Mouse (Mus musculus) heart, embryonic 10.5 days (tissue): ENCODE data around the gene Serinc2. TPM values are rescaled to one million over a fixed set of nuclear protein-coding genes. Genes with fewer than 3 reads are reported as not detected.

Source experiments
- DNase-seq: peaks from one replicate; pipeline ENCODE4 v3.0.0-alpha.2; 2017; ENCODE audit warnings: low spot score
- H3K27ac ChIP-seq: fragments of 300-500 bp; sonication (generic); 2 replicates; pipeline ENCODE4 v1.5.1; 2016; ENCODE audit warnings: mild to moderate bottlenecking
- H3K27me3 ChIP-seq: fragments of 300-500 bp; sonication (generic); 2 replicates; pipeline ENCODE4 v1.6.1; 2016; ENCODE audit warnings: mild to moderate bottlenecking; ENCODE audit not compliant: poor library complexity, insufficient read depth, severe bottlenecking
- H3K36me3 ChIP-seq: fragments of 300-500 bp; sonication (generic); 2 replicates; pipeline ENCODE4 v1.6.1; 2016; ENCODE audit warnings: mild to moderate bottlenecking, moderate library complexity
- H3K4me1 ChIP-seq: fragments of 300-500 bp; sonication (generic); 2 replicates; pipeline ENCODE4 v1.6.1; 2016; ENCODE audit warnings: mild to moderate bottlenecking
- H3K4me3 ChIP-seq: fragments of 300-500 bp; sonication (generic); 2 replicates; pipeline ENCODE4 v1.5.1; 2016; ENCODE audit warnings: mild to moderate bottlenecking, moderate library complexity
- H3K9me3 ChIP-seq: fragments of 300-500 bp; sonication (generic); 2 replicates; pipeline ENCODE4 v1.6.1; 2016; ENCODE audit warnings: mild to moderate bottlenecking, moderate library complexity
- WGBS: fragments of 180-500 bp; shearing (Covaris S2); methylation state at CpG from one replicate; pipeline ENCODE4 v1.1.7; 2016; 5-methylcytosine and 5-hydroxymethylcytosine counted together
- polyA plus RNA-seq: library from polyadenylated mRNA; unstranded; fragments of >200 nt; fragmentation: Nextera tagmentation; extraction: Ambion mirVana; gene quantifications from 2 replicates; pipeline ENCODE4 v1.2.1, GENCODE M21; 2016

Serinc2 gene
- polyA plus RNA-seq, 1 experiment from 2014 or later = 12.1 TPM

DNA sequence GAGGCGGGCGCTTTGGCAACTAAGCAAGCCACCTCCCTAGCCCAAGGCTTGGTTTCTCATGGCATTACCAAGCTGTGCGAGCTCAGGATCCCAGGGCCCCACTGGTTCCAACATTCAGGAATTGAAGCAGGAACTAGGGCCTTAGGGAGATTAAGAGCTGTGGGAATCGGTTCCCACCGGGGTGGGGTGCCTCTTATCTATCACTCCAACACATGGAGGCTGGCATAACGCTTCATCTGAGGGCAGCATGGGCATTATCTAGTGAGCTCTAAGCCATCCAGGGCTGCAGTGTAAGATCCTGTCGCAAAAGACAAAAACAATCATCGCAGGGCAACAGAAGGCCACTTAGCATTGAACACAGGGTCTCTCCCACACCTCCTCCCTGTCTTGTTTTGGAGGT lies 15.5 kb upstream of the Serinc2 start:
- Histone ChIP-seq H3K27me3 (peaks cover 3% of the 10 kb centered on the region), H3K4me1 (peaks cover 20% of the 10 kb centered on the region), H3K9me3 (no peaks in the 10 kb centered on the region), H3K4me3 (no peak overlapping the region), H3K36me3 (no peaks in the 10 kb centered on the region), H3K27ac (no peak overlapping the region)
- 73% methylated on average over 8 of the region's 8 CpGs for WGBS
- no peak for DNase-seq

DNA sequence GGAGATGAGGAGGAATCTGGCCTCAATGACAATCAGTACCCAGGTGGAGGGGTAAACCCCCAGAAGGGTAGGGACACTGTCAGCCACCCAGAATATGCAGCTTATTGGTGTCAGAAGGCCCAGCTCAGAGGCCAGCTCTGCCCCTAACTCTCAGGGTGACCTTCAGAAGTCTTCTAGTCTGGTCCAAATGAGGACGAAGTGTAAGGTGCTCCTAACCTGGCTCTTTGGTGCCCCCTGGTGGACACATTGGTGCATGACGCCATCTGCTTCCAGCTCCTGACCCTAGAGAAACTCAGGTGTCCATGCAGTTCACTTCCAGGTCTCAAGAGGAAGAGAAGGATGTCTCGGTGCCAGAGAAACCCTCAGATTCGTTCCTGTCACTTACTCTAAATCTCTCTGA lies 13.3 kb upstream of the Serinc2 start:
- no peaks in the 10 kb centered on the region for H3K36me3 ChIP-seq
- peak overlapping the region; percentile 70; the same call in 1 of the 2 replicates for H3K27ac ChIP-seq
- H3K9me3 ChIP-seq = no peaks in the 10 kb centered on the region
- H3K4me3 ChIP-seq = no peak overlapping the region
- peak; percentile 90 for DNase-seq
- WGBS = 5% methylated on average over 4 of the region's 4 CpGs
- H3K27me3 ChIP-seq = peaks cover 6% of the 10 kb centered on the region
- peaks cover 13% of the 10 kb centered on the region for H3K4me1 ChIP-seq

DNA sequence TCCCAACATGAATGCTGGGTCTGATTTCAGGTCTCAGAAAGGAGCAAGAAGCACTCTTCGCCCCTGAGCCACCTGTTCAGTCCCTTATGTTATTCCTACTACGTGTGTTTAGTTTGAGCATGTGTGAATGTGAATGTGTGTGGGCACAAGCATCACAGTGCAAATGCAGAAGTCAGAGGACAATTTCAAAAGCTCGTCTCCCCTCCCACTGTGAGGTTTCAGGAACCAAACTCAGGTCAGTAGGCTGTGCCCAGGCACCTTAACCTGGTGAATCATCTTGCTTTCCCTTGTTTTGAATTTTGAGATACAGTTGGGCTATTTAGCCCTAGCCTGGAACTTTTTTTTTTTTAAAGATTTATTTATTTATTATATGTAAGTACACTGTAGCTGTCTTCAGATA lies 10.8 kb upstream of the Serinc2 start:
- no peak for DNase-seq
- H3K36me3 ChIP-seq = no peaks in the 10 kb centered on the region
- H3K27ac ChIP-seq = no peak overlapping the region
- H3K27me3 ChIP-seq = peaks cover 21% of the 10 kb centered on the region
- H3K4me3 ChIP-seq = no peak overlapping the region
- 0 out of 2 replicates have a peak, but pooled peaks cover 2% of the 10 kb centered on the region for H3K4me1 ChIP-seq
- 61% methylated on average over 3 of the region's 3 CpGs for WGBS
- H3K9me3 ChIP-seq = no peaks in the 10 kb centered on the region

GRCm38 (mm10) chr4:130286531-130286930 lies 7.5 kb upstream of the Serinc2 start:
- Histone ChIP-seq H3K27ac (no peak overlapping the region), H3K4me1 (no peaks in the 10 kb centered on the region), H3K4me3 (no peak overlapping the region), H3K27me3 (peaks cover 48% of the 10 kb centered on the region), H3K9me3 (no peaks in the 10 kb centered on the region), H3K36me3 (no peaks in the 10 kb centered on the region)
- 42% methylated on average over 3 of the region's 3 CpGs for WGBS
- DNase-seq = no peak

DNA sequence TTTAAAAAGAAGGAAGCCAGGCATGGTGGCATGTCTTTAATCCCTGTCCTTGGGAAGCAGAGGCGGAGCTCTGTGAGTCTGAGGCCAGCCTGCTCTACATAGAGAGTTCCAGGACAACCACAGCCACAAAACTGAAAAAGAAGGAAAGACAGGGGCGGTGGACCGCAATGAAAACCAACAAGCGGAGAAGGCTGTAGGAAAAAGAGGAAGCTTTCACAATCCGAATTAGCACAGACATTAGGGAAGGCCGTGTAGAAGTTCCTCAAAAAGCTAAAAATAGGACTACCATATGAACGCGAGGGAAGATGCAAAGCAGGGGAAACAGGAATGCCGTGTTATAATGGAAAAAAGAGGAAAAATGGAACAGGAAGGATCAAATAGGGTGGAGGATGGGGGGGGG lies 4.8 kb upstream of the Serinc2 start:
- Histone ChIP-seq H3K4me3 (no peak overlapping the region), H3K4me1 (no peaks in the 10 kb centered on the region), H3K27ac (no peak overlapping the region), H3K36me3 (no peaks in the 10 kb centered on the region), H3K27me3 (peaks cover 66% of the 10 kb centered on the region), H3K9me3 (no peaks in the 10 kb centered on the region)
- DNase-seq = no peak
- WGBS = 71% methylated on average over 9 of the region's 9 CpGs

- H3K9me3 ChIP-seq = no peaks in the 10 kb centered on the region
- no peaks in the 10 kb centered on the region for H3K36me3 ChIP-seq
- H3K4me3 ChIP-seq = no peak overlapping the region
- no peaks in the 10 kb centered on the region for H3K4me1 ChIP-seq
- no peak overlapping the region for H3K27ac ChIP-seq
- H3K27me3 ChIP-seq = peaks cover 74% of the 10 kb centered on the region
- WGBS = 74% methylated on average over 5 of the region's 5 CpGs
- DNase-seq = no peak
Observed at GRCm38 (mm10) chr4:130282856-130283255, 3.9 kb upstream of the Serinc2 start.

DNA sequence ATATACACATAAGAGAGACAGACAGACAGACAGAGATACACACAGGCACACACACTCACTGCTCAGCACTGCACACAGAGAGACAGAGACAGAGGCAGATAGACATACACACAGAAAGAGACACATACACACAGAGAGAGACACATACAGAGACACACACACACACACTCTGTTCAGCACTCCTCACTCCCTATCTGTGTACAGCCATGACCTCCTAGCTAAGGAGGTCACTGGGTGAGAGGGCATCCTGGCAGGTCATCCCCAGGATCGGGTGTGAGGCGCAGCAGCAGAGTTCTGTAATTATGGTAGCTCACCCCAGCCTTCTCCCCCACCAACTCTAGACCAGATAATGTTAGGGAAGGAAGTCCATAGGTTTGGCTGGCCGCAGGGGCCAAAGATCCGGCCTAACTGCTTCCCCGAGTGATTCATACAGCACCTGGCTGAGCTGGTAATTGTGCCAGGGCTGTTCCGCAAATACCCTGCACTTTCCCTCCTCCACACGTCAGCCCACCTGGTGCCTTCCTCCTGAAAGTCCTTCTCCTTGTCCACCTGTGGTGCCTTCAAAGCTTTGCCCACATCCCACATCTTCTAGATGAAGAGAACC lies 2.3 kb downstream of the Serinc2 start:
- Histone ChIP-seq H3K27me3 (peaks cover 89% of the 10 kb centered on the region), H3K4me3 (no peak overlapping the region), H3K36me3 (no peaks in the 10 kb centered on the region), H3K9me3 (no peaks in the 10 kb centered on the region), H3K4me1 (peaks cover 22% of the 10 kb centered on the region), H3K27ac (no peak overlapping the region)
- DNase-seq = no peak
- WGBS = 59% methylated on average over 7 of the region's 7 CpGs

GRCm38 (mm10) chr4:130275823-130276105 lies 3.2 kb downstream of the Serinc2 start:
- Histone ChIP-seq H3K4me3 (no peak overlapping the region), H3K27me3 (peaks cover 97% of the 10 kb centered on the region), H3K27ac (no peak overlapping the region)

GRCm38 (mm10) chr4:130275016-130275822 lies 3.8 kb downstream of the Serinc2 start:
- no peaks in the 10 kb centered on the region for H3K36me3 ChIP-seq
- H3K4me3 ChIP-seq = peak overlapping the region; percentile 69
- no peaks in the 10 kb centered on the region for H3K9me3 ChIP-seq
- H3K4me1 ChIP-seq = peaks cover 22% of the 10 kb centered on the region
- WGBS = 2% methylated on average over 62 of the region's 62 CpGs
- H3K27ac ChIP-seq = peak overlapping the region; percentile 75
- DNase-seq = no peak
- H3K27me3 ChIP-seq = peaks cover 97% of the 10 kb centered on the region

More at GRCm38 (mm10) chr4:130275823-130276105, 3.2 kb downstream of the Serinc2 start:
- H3K36me3 ChIP-seq = no peaks in the 10 kb centered on the region
- H3K4me1 ChIP-seq = peaks cover 22% of the 10 kb centered on the region
- WGBS = 45% methylated on average over 5 of the region's 5 CpGs
- DNase-seq = no peak
- no peaks in the 10 kb centered on the region for H3K9me3 ChIP-seq

DNA sequence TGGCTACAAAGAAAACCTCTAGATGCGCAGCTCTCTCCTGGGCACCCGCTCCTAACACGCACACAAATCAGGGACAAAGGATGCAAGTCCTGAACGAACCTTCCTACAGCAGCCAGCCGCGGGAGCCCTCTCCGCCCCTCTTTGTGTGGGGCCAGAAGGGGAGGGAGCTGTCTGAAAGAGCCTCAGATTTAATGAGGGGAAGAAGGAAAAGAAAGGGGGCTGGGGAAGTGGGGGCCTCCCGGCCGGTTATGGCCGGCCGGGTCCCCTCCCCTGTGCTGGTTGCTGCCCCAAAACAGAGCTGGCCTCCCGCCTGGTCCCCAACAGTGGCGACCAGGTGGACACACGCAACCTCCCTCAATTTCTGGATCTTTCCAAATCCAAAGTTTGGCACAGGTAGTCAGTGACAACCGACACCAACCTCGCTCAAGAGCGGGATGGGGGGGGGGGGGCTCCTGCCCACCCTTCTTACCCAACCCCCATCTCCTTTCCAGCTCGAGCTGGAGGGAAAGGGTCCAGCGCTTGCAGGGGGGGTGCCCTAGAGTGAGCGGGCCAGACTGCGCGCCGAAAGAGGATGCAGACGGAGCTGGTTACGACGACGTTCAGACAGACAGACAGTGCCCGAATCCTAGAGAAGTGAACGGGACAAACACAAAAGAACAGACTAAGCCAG lies 4.5 kb downstream of the Serinc2 start:
- H3K27ac ChIP-seq = peak overlapping the region; percentile 75
- H3K27me3 ChIP-seq = peaks cover 99% of the 10 kb centered on the region
- no peaks in the 10 kb centered on the region for H3K9me3 ChIP-seq
- H3K36me3 ChIP-seq = no peaks in the 10 kb centered on the region
- peak overlapping the region; percentile 69 for H3K4me3 ChIP-seq
- WGBS = under 1% methylated on average over 29 of the region's 29 CpGs
- DNase-seq = no peak
- H3K4me1 ChIP-seq = peaks cover 22% of the 10 kb centered on the region

GRCm38 (mm10) chr4:130273698-130274345 lies 5.2 kb downstream of the Serinc2 start:
- Histone ChIP-seq H3K9me3 (no peaks in the 10 kb centered on the region), H3K4me1 (peaks cover 22% of the 10 kb centered on the region), H3K27me3 (peaks cover 97% of the 10 kb centered on the region), H3K36me3 (no peaks in the 10 kb centered on the region), H3K27ac (peak overlapping the region; percentile 75), H3K4me3 (peak overlapping the region; percentile 69)
- DNase-seq = no peak
- WGBS = 9% methylated on average over 11 of the region's 12 CpGs

DNA sequence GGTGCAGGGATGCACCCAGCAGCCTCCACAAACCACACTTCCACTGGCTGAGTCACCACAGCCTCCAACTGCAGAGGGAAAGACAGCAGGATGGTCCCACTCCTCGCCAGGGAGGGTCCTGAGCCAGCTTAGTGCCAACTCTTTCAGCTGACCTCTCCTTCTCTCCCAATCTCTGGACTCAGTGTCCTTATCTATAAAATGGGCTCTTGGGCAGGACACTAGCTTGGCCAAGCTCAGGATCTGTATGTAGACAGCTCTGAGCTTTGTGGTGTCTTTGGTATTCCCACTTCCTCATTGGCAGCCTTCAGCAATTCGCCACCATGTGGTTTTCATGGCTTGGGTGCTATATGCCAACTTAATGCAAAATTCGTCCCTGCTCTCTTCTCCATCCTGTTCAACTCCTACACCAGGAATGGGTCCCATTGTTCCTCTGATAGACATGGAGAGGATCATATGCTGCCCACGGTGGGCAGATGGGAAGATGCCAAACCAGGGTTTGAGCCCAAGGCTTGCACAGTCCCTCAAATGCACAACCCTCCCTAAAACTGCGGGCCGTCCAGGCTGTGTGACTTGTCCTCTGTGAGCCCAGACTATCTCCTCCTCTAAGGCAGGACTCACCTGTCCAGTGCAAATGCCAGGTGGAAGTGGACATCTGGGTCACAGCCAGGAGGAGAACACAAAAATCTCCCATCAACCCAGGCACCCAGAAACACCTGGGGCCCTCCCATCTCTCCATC lies 8.2 kb downstream of the Serinc2 start:
- H3K27me3 ChIP-seq = peaks cover 70% of the 10 kb centered on the region
- H3K36me3 ChIP-seq = no peaks in the 10 kb centered on the region
- H3K4me3 ChIP-seq = no peak overlapping the region
- 75% methylated on average over 6 of the region's 6 CpGs for WGBS
- no peaks in the 10 kb centered on the region for H3K9me3 ChIP-seq
- no peak for DNase-seq
- H3K27ac ChIP-seq = no peak overlapping the region
- H3K4me1 ChIP-seq = peaks cover 32% of the 10 kb centered on the region
